Mouse (Mus musculus): Measurements from ENCODE around the gene Sh2b2. TPM values are rescaled to one million over a fixed set of nuclear protein-coding genes. Genes with fewer than 3 reads are reported as not detected.

The Sh2b2 gene
- 3.2 and 7.3 TPM in 2 replicates for polyA plus RNA-seq (2012; rRNA removed)

DNA sequence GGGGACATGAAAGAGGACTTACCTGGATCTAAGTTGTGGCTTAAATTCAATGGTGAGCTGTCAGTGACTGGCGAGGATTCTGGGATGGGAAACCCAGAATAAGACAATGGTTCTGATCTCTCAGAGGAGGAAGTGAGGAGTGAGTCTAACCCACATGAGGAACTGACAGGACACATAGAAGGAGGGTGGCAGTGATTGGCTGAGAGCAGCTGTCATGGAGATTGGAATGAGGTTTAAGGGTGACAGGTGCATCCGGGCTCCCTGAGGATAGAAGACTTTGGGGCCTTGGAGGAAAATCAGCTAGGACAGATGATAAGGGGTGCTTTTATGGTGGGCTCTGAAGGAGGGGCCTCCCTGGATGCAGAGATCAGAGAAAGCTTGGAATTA lies at the start of gene Sh2b2:
TSS of gene Sh2b2 (minus strand) at position 105 of the 387 bp plus-strand sequence.
- Histone ChIP-seq H3K27ac (ENCODE audit: insufficient read depth, low read depth, low read length) (peak within 1 kb of the TSS; percentile 25; the same call in 1 of the 2 replicates), H3K27me3 (ENCODE audit: control insufficient read depth, insufficient read depth, low read length) (peaks cover 12% of the 10 kb centered on the region), H3K4me1 (ENCODE audit: control insufficient read depth, insufficient read depth, insufficient read length, low read length) (peaks cover 9% of the 10 kb centered on the region), H3K4me3 (ENCODE audit: low read depth, low read length) (peak within 1 kb of the TSS; percentile 87), H3K36me3 (ENCODE audit: control insufficient read depth, insufficient read depth, low read length) (0 out of 2 replicates have a peak, but pooled peaks cover 1% of the 10 kb centered on the region)
- no peak for TF ChIP-seq POLR2A (IDR thresholded peaks at IDR 0.05; ENCODE audit: low read depth, low read length)
- no peak for TF ChIP-seq CTCF (IDR thresholded peaks at IDR 0.05; ENCODE audit: extremely low read depth, insufficient read length, insufficient replicate concordance, low read depth, low read length)
- WGBS: 76% methylated on average over 2 of the region's 2 CpGs

DNA sequence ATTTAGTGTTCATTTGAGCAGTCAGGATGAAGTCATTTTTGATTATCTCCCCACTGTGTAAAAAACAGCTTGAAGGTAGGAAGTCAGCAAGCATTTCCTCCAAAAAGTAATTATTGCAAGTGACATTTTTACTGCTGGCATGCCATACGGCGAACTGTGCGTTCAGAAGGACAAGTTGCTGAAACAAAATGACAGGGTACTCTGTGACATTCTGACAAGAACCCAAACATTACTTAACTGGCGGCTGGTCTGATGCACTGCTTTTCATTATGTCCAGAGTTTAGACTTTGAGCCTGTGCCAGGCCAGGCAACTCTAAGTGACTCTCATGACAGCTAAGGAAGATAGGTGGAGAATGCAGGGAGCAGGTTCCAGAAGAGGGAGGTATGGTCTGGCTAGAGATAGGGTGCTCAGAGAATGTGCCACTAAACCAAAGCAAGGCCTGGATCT lies 46.6 kb upstream of the Sh2b2 start:
- Histone ChIP-seq H3K4me3 (ENCODE audit: low read depth, low read length) (no peak overlapping the region), H3K27me3 (ENCODE audit: control insufficient read depth, insufficient read depth, low read length) (no peaks in the 10 kb centered on the region), H3K4me1 (ENCODE audit: control insufficient read depth, insufficient read depth, insufficient read length, low read length) (peaks cover 10% of the 10 kb centered on the region; the same call in 1 of the 2 replicates), H3K27ac (ENCODE audit: insufficient read depth, low read depth, low read length) (no peak overlapping the region), H3K36me3 (ENCODE audit: control insufficient read depth, insufficient read depth, low read length) (peaks cover 5% of the 10 kb centered on the region)
- 63% methylated on average over 4 of the region's 4 CpGs for WGBS
- TF ChIP-seq POLR2A (IDR thresholded peaks at IDR 0.05; ENCODE audit: low read depth, low read length) (no peak), CTCF (IDR thresholded peaks at IDR 0.05; ENCODE audit: extremely low read depth, insufficient read length, insufficient replicate concordance, low read depth, low read length) (no peak)

DNA sequence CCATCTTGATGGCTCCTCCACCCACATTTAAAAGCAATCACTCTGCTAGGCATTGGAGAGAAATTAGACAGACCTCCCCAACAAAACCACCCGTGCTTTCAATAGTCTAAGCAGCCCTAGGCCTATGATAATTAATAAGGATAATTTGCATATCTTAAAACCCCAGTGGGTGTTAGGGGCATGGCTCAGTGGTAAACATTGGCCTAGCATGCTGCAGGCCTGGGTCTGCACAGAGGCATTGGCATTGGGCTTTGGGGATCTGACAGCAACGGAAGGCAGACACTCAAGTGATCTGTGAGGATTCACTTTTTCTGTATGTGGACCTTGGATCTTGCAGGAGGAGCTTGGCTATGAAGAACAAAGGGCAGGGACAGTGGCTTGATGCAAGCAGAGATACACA lies 46.0 kb upstream of the Sh2b2 start:
- no peak overlapping the region for H3K27ac ChIP-seq (ENCODE audit: insufficient read depth, low read depth, low read length)
- peaks cover 10% of the 10 kb centered on the region; the same call in 1 of the 2 replicates for H3K4me1 ChIP-seq (ENCODE audit: control insufficient read depth, insufficient read depth, insufficient read length, low read length)
- H3K36me3 ChIP-seq (ENCODE audit: control insufficient read depth, insufficient read depth, low read length): peaks cover 3% of the 10 kb centered on the region; the same call in 1 of the 2 replicates
- no peak overlapping the region for H3K4me3 ChIP-seq (ENCODE audit: low read depth, low read length)
- H3K27me3 ChIP-seq (ENCODE audit: control insufficient read depth, insufficient read depth, low read length): no peaks in the 10 kb centered on the region
- 58% methylated on average over 2 of the region's 2 CpGs for WGBS
- no peak for TF ChIP-seq CTCF (IDR thresholded peaks at IDR 0.05; ENCODE audit: extremely low read depth, insufficient read length, insufficient replicate concordance, low read depth, low read length)
- TF ChIP-seq POLR2A (IDR thresholded peaks at IDR 0.05; ENCODE audit: low read depth, low read length): no peak

DNA sequence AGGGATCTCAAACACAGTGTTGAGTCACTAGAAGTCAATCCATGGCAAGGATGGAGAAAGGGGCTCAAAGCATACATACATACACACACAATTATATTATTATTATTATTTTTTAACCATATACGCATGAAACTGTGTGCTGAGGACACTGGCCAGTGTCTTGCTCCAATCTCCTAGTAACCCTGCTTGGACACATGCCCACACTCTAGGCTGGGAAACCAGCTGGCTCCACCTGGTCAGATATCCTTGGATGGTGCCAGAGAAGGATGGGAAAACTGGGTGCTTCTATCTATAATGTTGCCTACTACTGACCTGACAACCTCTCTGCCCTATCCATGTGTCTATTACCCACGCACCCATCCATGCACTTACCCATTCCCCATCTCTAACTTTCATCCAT lies 45.2 kb upstream of the Sh2b2 start:
- TF ChIP-seq POLR2A (IDR thresholded peaks at IDR 0.05; ENCODE audit: low read depth, low read length) (no peak), CTCF (IDR thresholded peaks at IDR 0.05; ENCODE audit: extremely low read depth, insufficient read length, insufficient replicate concordance, low read depth, low read length) (no peak)
- Histone ChIP-seq H3K4me3 (ENCODE audit: low read depth, low read length) (no peak overlapping the region), H3K4me1 (ENCODE audit: control insufficient read depth, insufficient read depth, insufficient read length, low read length) (peaks cover 10% of the 10 kb centered on the region; the same call in 1 of the 2 replicates), H3K27ac (ENCODE audit: insufficient read depth, low read depth, low read length) (no peak overlapping the region), H3K27me3 (ENCODE audit: control insufficient read depth, insufficient read depth, low read length) (no peaks in the 10 kb centered on the region), H3K36me3 (ENCODE audit: control insufficient read depth, insufficient read depth, low read length) (peaks cover 7% of the 10 kb centered on the region)
- 89% methylated on average over 2 of the region's 2 CpGs for WGBS

DNA sequence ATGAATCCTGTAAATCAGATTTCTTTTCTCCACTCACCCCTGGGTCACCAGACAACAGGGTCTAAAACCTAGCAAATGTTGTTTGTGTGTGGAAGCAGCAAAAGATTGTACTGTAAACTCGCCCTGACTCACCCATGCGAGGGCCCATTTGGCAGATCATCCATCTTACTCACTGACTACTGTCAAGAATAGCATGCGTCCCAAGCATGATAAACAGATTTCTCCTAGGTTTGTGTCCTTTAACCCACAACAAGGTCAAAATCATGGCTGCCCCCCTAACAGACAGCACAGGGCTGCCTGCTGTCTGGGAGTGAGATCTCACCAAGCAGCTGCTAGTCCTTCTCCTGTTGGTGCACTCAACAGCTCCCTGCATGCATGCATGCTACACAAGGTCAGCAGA lies 43.4 kb upstream of the Sh2b2 start:
- no peak overlapping the region for H3K27ac ChIP-seq (ENCODE audit: insufficient read depth, low read depth, low read length)
- H3K4me1 ChIP-seq (ENCODE audit: control insufficient read depth, insufficient read depth, insufficient read length, low read length): peaks cover 10% of the 10 kb centered on the region; the same call in 1 of the 2 replicates
- no peaks in the 10 kb centered on the region for H3K27me3 ChIP-seq (ENCODE audit: control insufficient read depth, insufficient read depth, low read length)
- 90% methylated on average over 3 of the region's 3 CpGs for WGBS
- TF ChIP-seq CTCF (IDR thresholded peaks at IDR 0.05; ENCODE audit: extremely low read depth, insufficient read length, insufficient replicate concordance, low read depth, low read length) (no peak), POLR2A (IDR thresholded peaks at IDR 0.05; ENCODE audit: low read depth, low read length) (no peak)
- H3K4me3 ChIP-seq (ENCODE audit: low read depth, low read length): no peak overlapping the region
- H3K36me3 ChIP-seq (ENCODE audit: control insufficient read depth, insufficient read depth, low read length): peaks cover 12% of the 10 kb centered on the region

DNA sequence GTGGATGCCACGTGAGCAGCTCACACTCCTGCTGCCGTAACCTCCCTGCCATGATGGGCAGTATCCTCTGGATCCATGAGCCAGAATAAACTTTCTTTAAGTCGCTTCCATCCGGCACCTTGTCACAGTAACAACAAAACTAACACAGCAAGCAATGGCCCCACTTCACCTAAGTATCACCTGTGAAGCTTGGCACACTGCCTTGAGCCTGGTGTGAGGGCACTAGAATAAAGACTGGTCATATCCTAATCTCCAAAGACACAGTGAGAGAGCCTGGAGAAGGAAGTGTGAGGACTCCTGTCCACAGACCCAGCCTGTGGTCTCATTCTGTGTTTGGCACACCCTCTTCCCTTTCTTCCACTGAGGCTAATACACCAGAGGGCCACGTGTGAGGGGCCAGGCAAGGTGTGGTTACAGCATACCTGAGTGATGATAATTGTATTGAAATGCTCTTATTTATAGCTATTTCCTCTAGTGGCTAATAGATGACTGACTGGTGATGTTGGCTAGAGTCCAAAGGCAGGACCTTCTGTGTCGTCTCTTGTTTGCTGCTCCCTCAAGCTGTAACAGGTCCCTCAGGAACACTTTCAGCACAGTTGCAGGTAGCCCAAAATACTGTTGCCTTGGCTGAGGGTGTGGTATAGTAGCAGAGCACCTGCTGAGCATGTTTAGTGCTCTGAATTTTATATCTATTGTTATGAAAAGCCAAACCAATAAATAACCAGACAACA lies 42.2 kb upstream of the Sh2b2 start:
- 58% methylated on average over 6 of the region's 6 CpGs for WGBS
- Histone ChIP-seq H3K27ac (ENCODE audit: insufficient read depth, low read depth, low read length) (no peak overlapping the region), H3K27me3 (ENCODE audit: control insufficient read depth, insufficient read depth, low read length) (no peaks in the 10 kb centered on the region), H3K4me1 (ENCODE audit: control insufficient read depth, insufficient read depth, insufficient read length, low read length) (peaks cover 5% of the 10 kb centered on the region; the same call in 1 of the 2 replicates), H3K36me3 (ENCODE audit: control insufficient read depth, insufficient read depth, low read length) (peaks cover 12% of the 10 kb centered on the region), H3K4me3 (ENCODE audit: low read depth, low read length) (no peak overlapping the region)
- TF ChIP-seq CTCF (IDR thresholded peaks at IDR 0.05; ENCODE audit: extremely low read depth, insufficient read length, insufficient replicate concordance, low read depth, low read length) (no peak), POLR2A (IDR thresholded peaks at IDR 0.05; ENCODE audit: low read depth, low read length) (no peak)

DNA sequence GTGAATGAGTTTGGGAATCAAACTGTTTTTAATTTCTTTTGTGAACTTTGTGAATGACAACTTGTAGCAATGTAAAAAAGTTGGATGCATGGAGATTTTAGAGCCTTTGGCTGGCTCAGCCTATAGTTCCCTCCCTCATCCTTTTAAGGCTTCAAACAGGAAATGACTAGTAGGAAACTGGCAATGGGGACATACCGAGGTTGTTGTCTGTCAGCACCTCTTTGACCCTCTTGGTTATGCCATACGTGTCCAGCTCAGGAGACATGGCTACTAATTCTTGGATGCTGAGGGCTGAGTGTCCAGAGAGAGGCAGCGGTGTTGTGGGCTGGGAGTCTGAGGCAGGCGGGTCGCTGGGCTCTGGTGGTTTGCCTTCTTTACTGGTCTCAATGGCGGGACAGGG lies 40.2 kb upstream of the Sh2b2 start:
- no peaks in the 10 kb centered on the region for H3K4me1 ChIP-seq (ENCODE audit: control insufficient read depth, insufficient read depth, insufficient read length, low read length)
- H3K4me3 ChIP-seq (ENCODE audit: low read depth, low read length): no peak overlapping the region
- H3K27ac ChIP-seq (ENCODE audit: insufficient read depth, low read depth, low read length): no peak overlapping the region
- 91% methylated on average over 6 of the region's 6 CpGs for WGBS
- H3K27me3 ChIP-seq (ENCODE audit: control insufficient read depth, insufficient read depth, low read length): no peaks in the 10 kb centered on the region
- TF ChIP-seq CTCF (IDR thresholded peaks at IDR 0.05; ENCODE audit: extremely low read depth, insufficient read length, insufficient replicate concordance, low read depth, low read length) (no peak), POLR2A (IDR thresholded peaks at IDR 0.05; ENCODE audit: low read depth, low read length) (no peak)
- peaks cover 22% of the 10 kb centered on the region for H3K36me3 ChIP-seq (ENCODE audit: control insufficient read depth, insufficient read depth, low read length)
